Mouse (Mus musculus): ENCODE measurements at regions not wholly inside any gene's neighbourhood (a gene's known extent, or its start where the extent isn't known, plus 50 kb on each side); places are given as distances from the start of the nearest gene placed in this dataset.
A peak's percentile ranks its signal among the peaks of the same experiment; 100 is the strongest.

- intact Hi-C loops (cut with DNase I), result no loop called here
- no peak for DNase-seq
These were observed 183.5 kb downstream of the Hsfy2 start for GRCm38 (mm10) chr1:56453756-56454155.

DNA sequence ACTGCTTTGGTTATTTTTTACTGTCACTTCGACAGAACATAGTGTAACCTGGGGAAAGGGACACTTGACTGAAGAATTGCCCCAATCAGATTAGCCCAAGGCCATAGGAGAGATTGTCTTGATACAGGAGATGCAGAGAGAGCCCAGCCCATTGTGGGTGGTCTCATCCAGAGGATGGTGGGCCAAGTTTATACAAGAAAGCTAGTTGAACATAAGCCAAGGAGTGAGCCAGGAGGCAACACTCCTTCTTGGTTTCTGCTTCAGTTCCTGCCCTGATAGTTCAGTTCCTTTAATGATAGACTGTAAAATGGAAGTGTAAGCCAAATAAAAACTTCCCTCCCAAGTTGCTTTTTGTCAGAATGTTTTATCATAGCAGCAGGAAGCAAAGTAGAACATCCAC lies 194.4 kb downstream of the Hsfy2 start:
- intact Hi-C loops (cut with DNase I), result no loop called here
- DNase-seq, result no peak

GRCm38 (mm10) chr1:56406786-56407185 lies 230.4 kb downstream of the Hsfy2 start:
- intact Hi-C loops (cut with DNase I), result no loop called here
- no peak for DNase-seq

GRCm38 (mm10) chr1:56403351-56403750 lies 233.9 kb downstream of the Hsfy2 start:
- DNase-seq, result no peak
- intact Hi-C loops (cut with DNase I), result no loop called here

DNA sequence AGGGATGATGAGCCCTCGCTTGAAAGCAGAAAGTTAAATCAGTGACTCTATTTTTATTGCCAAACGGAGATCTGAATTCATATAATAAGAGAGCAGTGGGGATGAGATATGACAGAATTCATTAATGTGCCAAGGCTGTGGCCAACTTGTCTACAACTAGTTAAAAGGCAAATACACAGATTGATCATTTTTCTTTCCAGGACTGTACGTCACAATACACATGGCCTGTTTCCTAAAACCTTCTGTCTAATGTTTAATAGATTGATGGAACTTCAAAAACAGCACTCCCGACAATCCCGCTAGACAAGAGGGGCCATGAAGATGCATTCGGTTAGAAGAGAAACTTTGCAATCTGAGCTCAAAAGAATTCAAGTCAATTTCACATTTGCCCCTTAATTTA lies 241.4 kb downstream of the Hsfy2 start:
- intact Hi-C loops (cut with DNase I), result no loop called here

DNA sequence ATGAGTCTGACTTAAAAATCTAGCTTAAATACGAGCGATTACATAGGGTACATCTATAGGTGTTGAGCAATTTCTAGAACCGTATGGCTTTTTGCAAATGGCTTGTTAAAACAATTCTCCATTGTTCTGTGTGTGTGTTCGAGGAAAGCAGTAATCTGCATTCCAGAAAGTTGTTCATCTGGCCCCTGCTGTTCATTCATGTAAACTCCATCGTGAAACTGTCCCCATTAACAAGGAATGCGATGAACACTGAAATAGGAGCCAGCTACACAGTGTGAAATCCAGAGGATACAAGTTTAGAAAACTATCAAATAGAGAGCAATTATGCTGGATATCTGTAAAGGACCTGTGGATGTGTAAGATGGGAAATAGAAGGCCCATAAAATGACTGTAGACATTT lies 250.1 kb downstream of the Hsfy2 start:
- intact Hi-C loops (cut with DNase I), result no loop called here
- DNase-seq, result no peak

More for the DNA sequence above, 241.4 kb downstream of the Hsfy2 start:
- DNase-seq, result no peak

GRCm38 (mm10) chr1:56366319-56366718 lies 270.9 kb downstream of the Hsfy2 start:
- DNase-seq, result no peak
- intact Hi-C loops (cut with DNase I), result no loop called here

- intact Hi-C loops (cut with DNase I), result no loop called here
- DNase-seq, result no peak
These were observed 276.4 kb downstream of the Hsfy2 start for GRCm38 (mm10) chr1:56360857-56361256.

GRCm38 (mm10) chr1:56346638-56347037 lies 290.6 kb downstream of the Hsfy2 start:
- intact Hi-C loops (cut with DNase I), result no loop called here
- no peak for DNase-seq

DNA sequence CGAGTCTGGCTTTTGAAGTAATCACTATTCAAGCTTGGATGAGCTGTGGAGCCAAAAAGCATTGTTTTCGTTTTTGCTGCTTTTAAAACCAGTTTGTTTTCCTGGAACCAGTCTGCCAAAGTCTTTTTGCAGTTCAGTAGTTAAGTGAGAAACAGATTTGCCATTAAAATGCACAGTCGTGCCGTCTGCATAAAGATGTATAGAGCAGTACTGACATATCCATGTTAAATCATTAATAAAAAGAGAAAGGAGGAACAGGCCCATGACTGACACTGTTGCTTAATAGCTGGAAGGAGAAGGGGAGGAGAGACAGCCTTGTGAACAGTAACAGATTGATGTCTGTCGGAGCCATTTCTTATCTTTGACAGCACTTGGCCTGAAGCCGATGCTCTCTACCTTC lies 292.3 kb downstream of the Hsfy2 start:
- intact Hi-C loops (cut with DNase I), result no loop called here
- DNase-seq, result no peak

GRCm38 (mm10) chr1:56327381-56327780 lies 309.9 kb downstream of the Hsfy2 start:
- intact Hi-C loops (cut with DNase I), result no loop called here
- DNase-seq, result no peak

DNA sequence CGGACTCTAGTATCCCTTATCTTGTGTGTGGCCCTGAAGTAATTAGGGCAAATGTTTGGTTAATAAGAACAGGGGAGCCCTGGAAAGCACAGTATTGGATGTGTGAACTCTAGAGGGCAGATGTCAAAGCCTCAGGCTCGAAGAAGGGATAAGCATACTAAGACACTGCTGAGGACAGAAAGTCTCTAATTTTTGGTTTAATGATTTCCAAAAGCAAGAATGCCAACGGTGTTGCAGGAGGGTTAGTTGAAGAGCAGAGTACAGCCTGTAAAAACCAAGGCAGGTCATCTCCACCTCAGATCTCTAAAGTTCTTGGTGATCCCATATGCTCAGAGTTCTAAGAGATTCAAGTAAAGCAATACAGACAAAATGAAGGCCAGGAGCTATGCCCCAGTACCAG lies 328.6 kb downstream of the Hsfy2 start:
- intact Hi-C loops (cut with DNase I), result no loop called here
- no peak for DNase-seq

GRCm38 (mm10) chr1:56294391-56294790 lies 342.8 kb downstream of the Hsfy2 start:
- intact Hi-C loops (cut with DNase I), result no loop called here
- no peak for DNase-seq

- intact Hi-C loops (cut with DNase I), result no loop called here
- peak; percentile 16 to 31 for DNase-seq
These were observed 347.5 kb downstream of the Hsfy2 start for GRCm38 (mm10) chr1:56289748-56290147.

DNA sequence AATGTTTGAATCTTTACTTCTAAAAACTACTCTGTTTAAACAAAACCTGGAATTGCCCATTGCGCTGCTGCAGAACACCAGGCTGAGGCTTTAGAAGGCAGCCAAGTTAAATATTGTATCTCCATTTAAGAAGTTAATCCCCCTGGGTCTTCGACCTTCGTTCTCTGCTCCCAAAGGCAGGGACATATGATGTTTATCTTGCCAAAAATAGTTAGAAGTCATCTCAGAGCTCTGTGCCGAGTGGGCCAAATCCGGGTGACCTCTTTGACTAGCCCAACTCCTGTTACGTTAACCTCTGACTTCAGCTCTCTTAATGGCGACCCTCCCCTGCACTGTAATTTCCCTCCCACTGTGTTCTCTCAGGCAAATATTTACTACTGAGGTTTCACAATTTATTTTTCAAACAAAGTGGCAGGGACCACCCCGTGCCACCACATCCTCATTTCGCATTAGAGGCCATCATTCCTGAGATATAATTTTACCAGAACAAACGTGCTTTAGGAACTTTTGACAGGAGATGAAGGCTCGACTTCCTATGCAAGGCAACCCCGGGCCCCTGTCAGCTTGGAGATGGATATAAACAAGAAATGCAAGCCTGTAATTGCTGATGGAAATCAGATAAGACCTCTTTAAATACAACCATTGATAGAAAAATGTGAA lies 350.7 kb downstream of the Hsfy2 start:
- intact Hi-C loops (cut with DNase I), result no loop called here
- no peak for DNase-seq

- intact Hi-C loops (cut with DNase I), result no loop called here
- no peak for DNase-seq
These were observed 375.5 kb downstream of the Hsfy2 start for GRCm38 (mm10) chr1:56261708-56262107.

DNA sequence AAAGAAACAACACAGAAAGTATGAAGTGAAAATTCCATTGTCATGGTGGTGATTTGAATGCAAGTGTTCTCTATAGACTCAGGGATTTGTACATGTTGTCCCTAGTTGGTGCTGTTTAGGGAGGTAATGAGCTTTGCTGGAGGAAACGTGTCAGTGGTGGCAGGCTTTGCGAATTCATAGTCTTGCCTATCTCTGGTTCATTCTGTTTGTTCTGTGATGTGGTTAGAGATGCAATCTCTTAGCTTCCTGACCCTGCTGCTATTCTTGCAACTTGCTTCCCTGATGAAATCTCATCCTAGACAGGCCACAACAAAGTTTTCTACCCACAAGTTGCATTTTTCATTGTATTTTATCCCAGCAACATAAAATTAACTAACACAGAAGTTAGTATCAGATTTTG lies 376.5 kb downstream of the Hsfy2 start:
- intact Hi-C loops (cut with DNase I), result no loop called here

GRCm38 (mm10) chr1:56256839-56257490 lies 380.3 kb downstream of the Hsfy2 start:
- DNase-seq, result no peak
- intact Hi-C loops (cut with DNase I), result no loop called here

More for the DNA sequence above, 376.5 kb downstream of the Hsfy2 start:
- DNase-seq, result no peak

DNA sequence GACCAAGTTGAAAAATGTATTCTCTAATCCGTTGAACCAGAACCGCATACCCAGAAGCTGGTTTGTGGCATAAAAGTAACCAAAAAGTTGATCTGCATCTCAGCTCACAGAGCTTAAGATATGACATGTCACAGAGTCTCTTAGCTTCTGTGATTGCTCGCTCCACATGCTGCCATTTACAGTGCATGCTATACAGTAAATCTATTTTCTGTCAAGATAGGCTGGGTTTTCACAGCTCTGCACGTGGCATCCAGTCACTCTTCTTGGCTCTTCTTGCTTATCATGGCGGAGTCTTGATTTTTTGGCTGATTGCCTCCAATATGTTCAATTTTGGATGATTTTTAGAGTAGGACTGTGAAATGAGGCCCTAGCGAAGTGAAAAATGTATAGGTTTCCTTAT lies 397.5 kb downstream of the Hsfy2 start:
- no peak for DNase-seq
- intact Hi-C loops (cut with DNase I), result no loop called here

DNA sequence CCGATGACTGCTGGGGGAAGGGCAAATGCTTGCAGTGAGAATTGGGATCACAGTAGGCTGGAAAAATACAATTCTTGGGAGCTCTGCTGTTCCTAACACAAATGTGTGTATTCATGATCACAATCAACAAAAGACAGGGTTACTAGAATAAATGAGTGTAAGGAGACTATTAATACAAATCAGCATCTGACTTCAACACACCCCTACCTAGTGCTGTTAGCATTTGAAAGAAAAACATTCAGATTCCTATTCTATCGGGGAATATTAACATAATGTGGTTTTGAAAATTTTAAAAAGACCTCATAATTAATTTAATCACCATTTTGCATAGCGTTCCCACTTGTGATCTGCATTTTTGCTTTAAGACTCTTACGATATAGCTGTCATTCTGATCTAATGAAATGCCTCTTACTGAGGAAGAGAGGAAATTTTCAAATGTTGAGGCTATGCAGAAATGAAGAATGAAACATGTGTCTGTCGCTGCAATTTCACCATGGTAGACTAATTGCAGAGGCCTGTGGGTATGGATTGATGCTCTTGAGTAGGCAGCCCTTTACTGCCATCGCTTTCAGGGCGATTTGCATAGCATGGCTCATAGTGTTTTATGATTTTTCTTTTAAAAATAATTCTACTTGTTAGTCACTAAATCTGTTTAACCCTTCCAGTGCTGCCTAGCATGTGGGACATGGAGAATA lies 410.8 kb downstream of the Hsfy2 start:
- intact Hi-C loops (cut with DNase I), result no loop called here
- no peak for DNase-seq

DNA sequence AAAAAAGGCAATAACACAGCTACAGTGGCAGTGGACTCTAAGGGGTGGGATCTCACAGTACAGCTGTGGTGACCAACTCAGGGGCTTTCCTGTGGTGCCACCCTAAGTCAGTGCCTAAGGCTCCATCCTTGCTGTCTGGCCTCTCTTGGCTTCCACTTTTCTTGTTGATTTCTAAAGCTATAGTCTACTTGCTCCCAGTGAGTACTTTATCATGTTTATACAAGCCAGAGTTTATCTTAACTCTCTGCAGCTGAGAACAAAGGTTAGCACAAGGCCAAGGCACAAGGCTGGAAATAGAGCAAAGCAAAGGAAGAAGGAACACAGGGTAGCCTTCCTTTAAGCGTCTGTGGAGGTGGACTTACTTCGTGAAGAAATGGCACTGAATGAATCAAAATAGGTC lies 417.5 kb downstream of the Hsfy2 start:
- DNase-seq, result no peak
- intact Hi-C loops (cut with DNase I), result no loop called here
